Mouse (Mus musculus): ENCODE results near the gene Ywhah. TPM values are rescaled to one million over a fixed set of nuclear protein-coding genes. Genes with fewer than 3 reads are reported as not detected.

The Ywhah gene
- polyA plus RNA-seq, 1 experiment from 2014 or later: 448 TPM

DNA sequence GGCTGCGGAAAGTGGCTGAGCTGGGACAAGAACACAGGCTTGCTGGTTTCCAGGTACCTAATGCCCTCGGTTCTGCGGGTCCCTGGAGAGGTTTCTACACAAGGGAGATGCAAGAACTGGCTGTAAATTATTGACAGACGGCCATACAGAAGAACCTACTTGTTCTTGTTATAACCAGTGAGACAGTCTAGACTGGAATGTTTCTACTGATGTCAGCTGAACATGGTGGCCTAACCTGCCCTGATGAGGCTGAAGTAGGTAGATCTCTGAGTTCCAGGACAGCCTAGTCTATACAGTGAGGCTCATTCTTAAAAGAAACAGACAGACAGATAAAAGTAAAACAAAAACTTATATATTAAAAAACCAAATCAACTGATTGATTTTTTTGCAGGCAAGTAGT lies 14.5 kb upstream of the Ywhah start:
- WGBS: 81% methylated on average over 4 of the region's 4 CpGs
- Histone ChIP-seq H3K4me1 (ENCODE audit: control insufficient read depth in 2 of 2, insufficient read depth in 2 of 2, low read length in 2 of 2) (peaks cover 4 to 8% of the 10 kb centered on the region in 2 experiments), H3K9me3 (ENCODE audit: control insufficient read depth, low read length) (no peaks in the 10 kb centered on the region), H3K9ac (ENCODE audit: low read length) (no peak overlapping the region), H3K4me3 (ENCODE audit: control insufficient read depth in 1 of 2, insufficient read depth in 1 of 2, low read depth in 1 of 2, low read length in 2 of 2) (no peak overlapping the region), H3K36me3 (ENCODE audit: control insufficient read depth, insufficient read depth, low read length) (no peaks in the 10 kb centered on the region), H3K4me2 (ENCODE audit: low read length) (no peak overlapping the region), H3K27ac (replicated peaks in 1 of 2; ENCODE audit: control insufficient read depth in 1 of 2, insufficient read depth in 1 of 2, low read depth in 2 of 2, low read length in 2 of 2) (no peak overlapping the region), H3K27me3 (ENCODE audit: control insufficient read depth, insufficient read depth, low read length) (no peaks in the 10 kb centered on the region)
- ATAC-seq (ENCODE audit: insufficient number of reproducible peaks, insufficient read depth, low FRiP score, low read depth): no peak

DNA sequence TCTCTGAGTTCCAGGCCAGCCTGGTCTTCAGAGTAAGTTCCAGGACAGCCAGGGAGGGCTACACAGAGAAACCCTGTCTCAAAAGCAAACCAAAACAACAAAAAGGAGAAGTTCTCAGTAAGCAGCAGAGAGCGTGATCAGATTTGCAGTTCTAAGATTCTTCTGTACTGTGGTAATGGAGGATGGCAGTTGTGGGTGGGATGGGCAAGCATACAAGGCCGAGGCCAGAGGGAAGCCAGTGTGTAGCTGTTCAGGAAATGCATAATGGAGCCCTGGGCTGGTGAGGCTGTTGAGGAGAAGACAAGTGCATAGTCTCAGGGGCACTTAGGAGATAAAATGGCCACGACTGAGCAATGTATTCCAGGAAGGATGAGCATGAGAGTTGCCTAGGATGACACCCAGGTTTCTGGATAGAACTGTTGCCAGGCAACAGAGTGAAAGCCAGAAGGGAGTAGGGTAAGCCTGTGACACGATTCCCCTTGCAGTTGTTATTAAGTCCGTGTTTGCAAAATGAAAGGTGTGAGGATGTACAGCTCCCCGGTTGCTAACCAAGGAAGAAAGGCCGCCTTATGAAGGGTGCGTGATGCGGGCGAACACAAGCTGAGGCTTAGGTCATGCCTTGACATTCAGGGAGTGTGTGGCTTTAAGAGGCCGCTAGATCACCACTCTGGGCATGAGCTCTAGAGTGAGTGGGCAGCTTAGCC lies 13.0 kb upstream of the Ywhah start:
- H3K27ac ChIP-seq (replicated peaks in 1 of 2; ENCODE audit: control insufficient read depth in 1 of 2, insufficient read depth in 1 of 2, low read depth in 2 of 2, low read length in 2 of 2): no peak overlapping the region
- no peak for ATAC-seq (ENCODE audit: insufficient number of reproducible peaks, insufficient read depth, low FRiP score, low read depth)
- no peaks in the 10 kb centered on the region for H3K9me3 ChIP-seq (ENCODE audit: control insufficient read depth, low read length)
- no peak overlapping the region for H3K4me3 ChIP-seq (ENCODE audit: control insufficient read depth in 1 of 2, insufficient read depth in 1 of 2, low read depth in 1 of 2, low read length in 2 of 2)
- no peaks in the 10 kb centered on the region for H3K27me3 ChIP-seq (ENCODE audit: control insufficient read depth, insufficient read depth, low read length)
- H3K36me3 ChIP-seq (ENCODE audit: control insufficient read depth, insufficient read depth, low read length): no peaks in the 10 kb centered on the region
- peaks cover 9 to 10% of the 10 kb centered on the region in 2 experiments for H3K4me1 ChIP-seq (ENCODE audit: control insufficient read depth in 2 of 2, insufficient read depth in 2 of 2, low read length in 2 of 2)
- H3K9ac ChIP-seq (ENCODE audit: low read length): no peak overlapping the region
- WGBS: 72% methylated on average over 11 of the region's 11 CpGs
- H3K4me2 ChIP-seq (ENCODE audit: low read length): no peak overlapping the region

DNA sequence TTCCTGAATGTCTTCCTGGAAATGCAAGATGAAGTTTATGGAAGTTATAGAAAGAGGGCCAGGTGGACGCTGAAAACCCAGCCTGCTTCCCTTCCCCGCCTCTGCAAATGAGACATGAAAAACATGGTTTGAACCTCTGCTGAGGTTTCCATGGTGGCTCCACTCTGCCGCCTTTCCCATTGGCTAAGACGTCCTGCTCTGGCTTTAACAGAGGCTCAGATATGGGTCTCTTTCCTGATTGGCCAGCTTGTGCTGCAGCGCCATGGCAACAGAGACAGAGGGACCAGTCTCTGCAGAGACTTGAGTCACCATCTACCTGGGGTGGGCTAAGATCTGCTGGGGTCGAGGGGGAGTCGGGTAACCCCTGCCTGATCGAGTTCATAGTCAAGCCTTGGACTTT lies 11.9 kb upstream of the Ywhah start:
- Histone ChIP-seq H3K27me3 (ENCODE audit: control insufficient read depth, insufficient read depth, low read length) (no peaks in the 10 kb centered on the region), H3K4me3 (ENCODE audit: control insufficient read depth in 1 of 2, insufficient read depth in 1 of 2, low read depth in 1 of 2, low read length in 2 of 2) (no peak overlapping the region), H3K9me3 (ENCODE audit: control insufficient read depth, low read length) (no peaks in the 10 kb centered on the region), H3K27ac (replicated peaks in 1 of 2; ENCODE audit: control insufficient read depth in 1 of 2, insufficient read depth in 1 of 2, low read depth in 2 of 2, low read length in 2 of 2) (no peak overlapping the region), H3K4me2 (ENCODE audit: low read length) (no peak overlapping the region), H3K36me3 (ENCODE audit: control insufficient read depth, insufficient read depth, low read length) (no peaks in the 10 kb centered on the region), H3K9ac (ENCODE audit: low read length) (no peak overlapping the region), H3K4me1 (ENCODE audit: control insufficient read depth in 2 of 2, insufficient read depth in 2 of 2, low read length in 2 of 2) (peaks cover 18 to 19% of the 10 kb centered on the region in 2 experiments)
- WGBS: 56% methylated on average over 8 of the region's 8 CpGs
- ATAC-seq (ENCODE audit: insufficient number of reproducible peaks, insufficient read depth, low FRiP score, low read depth): no peak

DNA sequence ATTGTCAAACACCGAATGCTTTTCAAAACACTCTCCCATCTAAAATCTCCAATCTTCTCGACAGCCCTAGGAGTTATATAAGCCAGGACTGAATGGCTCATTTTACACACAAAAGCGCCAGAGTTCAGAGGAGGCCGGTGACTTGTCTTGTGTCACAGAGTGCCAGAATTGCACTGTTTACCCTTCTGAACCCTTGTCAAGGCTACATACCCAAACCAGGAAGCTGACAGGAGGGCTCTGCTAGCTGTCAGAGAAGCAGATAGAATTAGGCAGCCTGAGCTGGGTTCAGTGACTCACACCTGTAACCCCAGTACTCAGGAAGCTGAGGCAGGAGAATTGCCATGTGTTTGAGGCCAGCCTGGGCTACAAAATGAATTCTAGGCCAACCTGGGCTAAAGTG lies 11.2 kb upstream of the Ywhah start:
- no peak for ATAC-seq (ENCODE audit: insufficient number of reproducible peaks, insufficient read depth, low FRiP score, low read depth)

DNA sequence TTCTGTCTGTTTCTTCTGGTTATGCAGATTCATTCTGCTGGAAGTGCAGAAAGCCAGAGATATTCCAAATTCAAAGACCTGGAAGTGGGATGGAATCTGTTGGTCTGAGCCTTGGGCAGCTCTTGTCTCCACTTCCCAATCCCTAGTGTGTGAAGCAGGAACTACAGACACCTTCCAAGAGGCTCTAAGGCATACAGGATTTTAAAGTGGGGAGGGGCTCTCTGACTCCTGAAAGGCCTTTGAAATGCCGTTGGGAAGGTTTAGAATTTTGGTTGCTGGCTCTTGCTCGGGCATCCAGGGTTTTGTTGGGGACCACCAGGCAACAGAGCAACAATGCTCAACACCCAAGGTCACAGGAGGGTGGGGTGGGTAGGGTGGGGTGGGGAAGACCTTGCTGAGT lies 9.3 kb upstream of the Ywhah start:
- Histone ChIP-seq H3K27me3 (ENCODE audit: control insufficient read depth, insufficient read depth, low read length) (no peaks in the 10 kb centered on the region), H3K4me1 (ENCODE audit: control insufficient read depth in 2 of 2, insufficient read depth in 2 of 2, low read length in 2 of 2) (peaks cover 19 to 20% of the 10 kb centered on the region in 2 experiments), H3K9ac (ENCODE audit: low read length) (no peak overlapping the region), H3K4me3 (ENCODE audit: control insufficient read depth in 1 of 2, insufficient read depth in 1 of 2, low read depth in 1 of 2, low read length in 2 of 2) (no peak overlapping the region), H3K27ac (replicated peaks in 1 of 2; ENCODE audit: control insufficient read depth in 1 of 2, insufficient read depth in 1 of 2, low read depth in 2 of 2, low read length in 2 of 2) (no peak overlapping the region), H3K36me3 (ENCODE audit: control insufficient read depth, insufficient read depth, low read length) (no peaks in the 10 kb centered on the region), H3K9me3 (ENCODE audit: control insufficient read depth, low read length) (no peaks in the 10 kb centered on the region), H3K4me2 (ENCODE audit: low read length) (no peak overlapping the region)
- no peak for ATAC-seq (ENCODE audit: insufficient number of reproducible peaks, insufficient read depth, low FRiP score, low read depth)
- WGBS: 54% methylated on average over 2 of the region's 2 CpGs

More for the DNA sequence above, 11.2 kb upstream of the Ywhah start:
- Histone ChIP-seq H3K4me1 (ENCODE audit: control insufficient read depth in 2 of 2, insufficient read depth in 2 of 2, low read length in 2 of 2) (peaks cover 19 to 20% of the 10 kb centered on the region in 2 experiments), H3K36me3 (ENCODE audit: control insufficient read depth, insufficient read depth, low read length) (no peaks in the 10 kb centered on the region), H3K4me3 (ENCODE audit: control insufficient read depth in 1 of 2, insufficient read depth in 1 of 2, low read depth in 1 of 2, low read length in 2 of 2) (no peak overlapping the region), H3K4me2 (ENCODE audit: low read length) (no peak overlapping the region), H3K27ac (replicated peaks in 1 of 2; ENCODE audit: control insufficient read depth in 1 of 2, insufficient read depth in 1 of 2, low read depth in 2 of 2, low read length in 2 of 2) (no peak overlapping the region), H3K9me3 (ENCODE audit: control insufficient read depth, low read length) (no peaks in the 10 kb centered on the region), H3K27me3 (ENCODE audit: control insufficient read depth, insufficient read depth, low read length) (no peaks in the 10 kb centered on the region), H3K9ac (ENCODE audit: low read length) (no peak overlapping the region)
- WGBS: 68% methylated on average over 4 of the region's 4 CpGs

DNA sequence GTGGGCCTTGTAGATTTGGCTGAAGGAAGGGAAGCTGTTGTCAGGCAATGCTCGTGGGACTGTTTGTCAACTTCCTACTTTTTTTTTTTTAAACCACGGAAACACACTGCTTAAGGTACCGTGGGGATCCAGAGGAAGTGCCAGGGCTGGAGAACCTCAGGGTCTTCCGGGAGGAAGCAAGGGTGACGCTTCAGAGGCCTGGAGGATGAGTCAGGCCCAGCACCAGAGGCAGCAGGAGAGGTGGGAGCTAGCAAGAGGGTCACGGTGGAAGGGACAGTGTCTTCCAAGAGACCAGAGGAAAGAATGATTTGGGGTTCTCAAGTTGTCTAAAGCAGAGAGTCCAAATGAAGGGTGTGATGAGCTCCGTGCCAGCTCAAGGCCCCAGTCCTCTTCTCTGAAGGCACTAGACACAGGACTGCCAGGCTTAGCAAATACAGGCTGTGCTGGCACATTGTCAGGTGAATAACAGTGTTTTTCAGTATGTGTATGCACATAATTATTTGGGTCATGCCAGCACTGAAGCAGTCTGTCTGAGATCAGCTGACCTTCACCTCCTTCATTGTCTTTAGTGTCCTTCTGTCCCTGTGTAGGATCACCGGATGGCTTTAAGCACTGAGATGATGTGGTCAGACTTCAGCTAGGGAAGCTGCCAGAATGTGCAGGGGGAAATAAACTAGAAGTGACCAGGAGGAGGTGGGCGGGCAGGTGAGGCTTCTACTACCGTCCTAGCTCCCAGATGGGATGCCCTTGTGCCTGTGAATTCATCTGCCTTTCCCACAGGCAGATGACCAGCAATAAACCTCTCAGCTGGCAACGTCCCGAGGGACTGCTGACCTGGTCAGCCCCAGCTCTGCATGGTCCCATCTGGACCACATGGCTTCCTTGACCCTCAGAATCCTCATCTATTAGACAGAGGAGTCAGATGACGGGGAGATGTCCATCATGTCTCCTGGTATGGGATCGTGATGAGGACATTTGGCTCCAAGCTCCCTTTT lies 8.5 kb upstream of the Ywhah start:
- no peaks in the 10 kb centered on the region for H3K9me3 ChIP-seq (ENCODE audit: control insufficient read depth, low read length)
- H3K27ac ChIP-seq (replicated peaks in 1 of 2; ENCODE audit: control insufficient read depth in 1 of 2, insufficient read depth in 1 of 2, low read depth in 2 of 2, low read length in 2 of 2): no peak overlapping the region
- no peak overlapping the region for H3K4me3 ChIP-seq (ENCODE audit: control insufficient read depth in 1 of 2, insufficient read depth in 1 of 2, low read depth in 1 of 2, low read length in 2 of 2)
- no peak for ATAC-seq (ENCODE audit: insufficient number of reproducible peaks, insufficient read depth, low FRiP score, low read depth)
- H3K27me3 ChIP-seq (ENCODE audit: control insufficient read depth, insufficient read depth, low read length): no peaks in the 10 kb centered on the region
- H3K9ac ChIP-seq (ENCODE audit: low read length): no peak overlapping the region
- peaks cover 19 to 20% of the 10 kb centered on the region in 2 experiments for H3K4me1 ChIP-seq (ENCODE audit: control insufficient read depth in 2 of 2, insufficient read depth in 2 of 2, low read length in 2 of 2)
- no peaks in the 10 kb centered on the region for H3K36me3 ChIP-seq (ENCODE audit: control insufficient read depth, insufficient read depth, low read length)
- H3K4me2 ChIP-seq (ENCODE audit: low read length): no peak overlapping the region
- WGBS: 72% methylated on average over 14 of the region's 14 CpGs

DNA sequence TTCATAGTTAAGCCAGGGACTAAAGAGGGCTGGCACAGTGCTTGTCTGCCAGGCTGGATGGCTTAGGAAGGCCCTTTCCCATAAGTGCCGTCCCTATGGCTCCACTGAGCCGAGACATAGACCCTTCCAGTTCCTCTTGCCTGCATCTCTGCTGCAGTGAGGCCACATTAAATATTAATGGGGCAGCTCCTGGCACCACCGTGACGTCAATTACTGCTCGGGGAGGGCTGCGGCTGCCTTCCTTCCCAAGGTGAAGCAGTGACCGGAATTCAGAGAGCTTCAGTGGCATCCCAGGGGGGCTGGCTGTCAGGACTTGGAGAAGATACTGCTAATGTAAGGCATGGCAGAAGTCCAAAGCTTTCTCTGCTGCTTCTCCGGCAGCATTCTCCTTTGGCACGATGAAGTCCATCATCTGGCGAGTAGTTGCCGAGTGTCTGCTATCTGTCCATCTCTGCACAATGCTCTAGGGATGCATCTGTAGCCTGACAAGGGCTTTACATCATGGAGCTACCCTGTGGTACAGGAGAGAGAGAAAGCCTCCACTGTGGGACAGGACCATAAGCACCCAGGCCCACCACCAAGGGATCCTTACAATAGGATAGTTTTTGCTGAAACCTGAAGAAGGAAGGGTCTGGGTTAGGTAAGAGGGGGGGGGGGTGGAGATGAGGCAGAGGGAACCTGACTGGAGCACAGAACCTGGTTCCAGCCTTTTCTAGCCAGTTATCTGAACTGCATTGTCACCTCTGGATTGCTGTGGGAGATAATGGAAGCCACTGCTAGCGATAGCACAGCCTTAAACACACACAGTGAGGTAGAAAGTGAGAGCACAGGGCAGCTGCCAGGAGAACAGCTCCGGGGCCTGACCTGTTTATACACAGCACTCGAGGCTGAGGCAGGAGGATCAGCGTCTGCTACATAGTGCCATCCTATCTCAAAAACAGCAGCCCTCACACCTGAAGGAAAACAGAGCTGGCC lies 7.2 kb upstream of the Ywhah start:
- Histone ChIP-seq H3K4me3 (ENCODE audit: control insufficient read depth in 1 of 2, insufficient read depth in 1 of 2, low read depth in 1 of 2, low read length in 2 of 2) (no peak overlapping the region), H3K4me1 (ENCODE audit: control insufficient read depth in 2 of 2, insufficient read depth in 2 of 2, low read length in 2 of 2) (peaks cover 19% of the 10 kb centered on the region in 2 experiments), H3K9me3 (ENCODE audit: control insufficient read depth, low read length) (no peaks in the 10 kb centered on the region), H3K9ac (ENCODE audit: low read length) (no peak overlapping the region; the same call in 1 of the 2 replicates), H3K36me3 (ENCODE audit: control insufficient read depth, insufficient read depth, low read length) (no peaks in the 10 kb centered on the region), H3K27ac (replicated peaks in 1 of 2; ENCODE audit: control insufficient read depth in 1 of 2, insufficient read depth in 1 of 2, low read depth in 2 of 2, low read length in 2 of 2) (no peak overlapping the region), H3K4me2 (ENCODE audit: low read length) (no peak overlapping the region), H3K27me3 (ENCODE audit: control insufficient read depth, insufficient read depth, low read length) (no peaks in the 10 kb centered on the region)
- WGBS: 32% methylated on average over 15 of the region's 15 CpGs
- ATAC-seq (ENCODE audit: insufficient number of reproducible peaks, insufficient read depth, low FRiP score, low read depth): no peak
